Mouse (Mus musculus) liver, postnatal 0 days (tissue): Measurements from ENCODE around the gene Mrgprh.

Source experiments
- CTCF ChIP-seq: sonication (generic); IDR thresholded peaks from 2 replicates; pipeline ENCODE4 v1.5.1; 2016; ENCODE audit warnings: antibody characterized with exemption, low read depth
- EP300 ChIP-seq: IDR thresholded peaks from 2 replicates; pipeline ENCODE4 v1.6.1; 2016; ENCODE audit warnings: antibody characterized with exemption, low read depth, mild to moderate bottlenecking

DNA sequence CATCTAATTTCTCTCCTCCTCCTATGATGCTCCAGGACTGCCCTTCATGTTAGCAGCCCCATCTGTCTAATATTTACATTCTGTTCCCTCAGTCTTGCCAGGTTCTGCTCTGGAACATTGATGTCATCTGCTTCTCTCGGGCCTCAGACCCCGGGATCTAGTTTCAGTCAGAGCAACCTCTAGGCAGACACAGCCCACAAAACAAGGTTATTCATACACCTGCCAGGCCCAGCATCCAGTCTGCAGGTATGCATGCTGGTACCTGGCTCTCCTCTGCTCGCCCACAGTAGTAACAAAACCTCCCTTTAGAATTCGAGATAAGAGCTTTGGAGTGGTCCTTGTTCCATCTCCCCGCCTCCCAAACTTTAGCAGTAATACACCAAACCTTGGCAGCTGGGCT lies 45.5 kb upstream of the Mrgprh start:
- TF ChIP-seq CTCF (no peak), EP300 (no peak)
